In genomic region chrX:38237731-38238130, GRCm38 (mm10) we compare ENCODE assay signal across 9 mouse cellular contexts. TPM values are rescaled to one million over a fixed set of nuclear protein-coding genes. Genes with fewer than 3 reads are reported as not detected.
DNase-seq lines count a peak whose midpoint lies in the region; ATAC-seq and TF ChIP-seq lines count a peak whose summit lies in the region.
"Had no signal": no experiment of that assay in that cellular context is flagged by ENCODE, and none has a peak within 500 bp of the region (broad histone marks: within the 10 kb centered on the region; RNA-seq: fewer than 3 reads in every experiment).

No protein-coding gene starts in this region.

- H3K4me3 ChIP-seq in forebrain, embryonic 14.5 days (ENCODE audit: low read depth, low read length): no peak overlapping the region
- no peak overlapping the region for H3K4me3 ChIP-seq in forebrain, embryonic 12.5 days (replicated peaks)
- H3K4me3 ChIP-seq in lung, adult 2 months (replicated peaks; ENCODE audit: extremely low read depth, low read depth, low read length): no peak overlapping the region
- H3K4me3 ChIP-seq in layer of hippocampus, adult 2 months: no peak overlapping the region
- H3K4me3 ChIP-seq: midbrain, embryonic 12.5 days had no signal

- H3K4me2 ChIP-seq in forebrain, embryonic 14.5 days (ENCODE audit: low read length): no peak overlapping the region
- H3K4me2 ChIP-seq in forebrain, embryonic 12.5 days: no peak overlapping the region
- H3K4me2 ChIP-seq: midbrain, embryonic 12.5 days had no signal

- no peak for TF ChIP-seq CTCF in lung, adult 2 months (IDR thresholded peaks at IDR 0.05; ENCODE audit: insufficient read depth, low read length)
- TF ChIP-seq CTCF in layer of hippocampus, adult 2 months (conservative IDR thresholded peaks at IDR 0.05): peak; percentile 78

- H3K9ac ChIP-seq in forebrain, embryonic 14.5 days (ENCODE audit: low read length): no peak overlapping the region
- H3K9ac ChIP-seq in forebrain, embryonic 12.5 days: no peak overlapping the region
- H3K9ac ChIP-seq: midbrain, embryonic 12.5 days had no signal

- no peak overlapping the region for H3K27ac ChIP-seq in forebrain, embryonic 14.5 days (ENCODE audit: low read depth, low read length)
- no peak overlapping the region for H3K27ac ChIP-seq in forebrain, embryonic 12.5 days
- no peak overlapping the region for H3K27ac ChIP-seq in layer of hippocampus, adult 2 months
- H3K27ac ChIP-seq: midbrain, embryonic 12.5 days had no signal

- H3K4me1 ChIP-seq in forebrain, embryonic 14.5 days (ENCODE audit: control insufficient read depth, insufficient read depth, low read length): no peaks in the 10 kb centered on the region
- no peaks in the 10 kb centered on the region for H3K4me1 ChIP-seq in forebrain, embryonic 12.5 days
- H3K4me1 ChIP-seq in lung, adult 2 months (ENCODE audit: control insufficient read depth, insufficient read depth, low read length): no peaks in the 10 kb centered on the region
- H3K4me1 ChIP-seq: midbrain, embryonic 12.5 days had no signal

- no peaks in the 10 kb centered on the region for H3K27me3 ChIP-seq in forebrain, embryonic 14.5 days (replicated peaks; ENCODE audit: control insufficient read depth, insufficient read depth, low read length)
- H3K27me3 ChIP-seq in forebrain, embryonic 12.5 days: no peaks in the 10 kb centered on the region
- H3K27me3 ChIP-seq: midbrain, embryonic 12.5 days had no signal

- H3K36me3 ChIP-seq in forebrain, embryonic 14.5 days (ENCODE audit: control insufficient read depth, insufficient read depth, low read length): no peaks in the 10 kb centered on the region
- no peaks in the 10 kb centered on the region for H3K36me3 ChIP-seq in forebrain, embryonic 12.5 days (replicated peaks)
- H3K36me3 ChIP-seq: midbrain, embryonic 12.5 days had no signal

- 41% methylated on average over 2 of the region's 2 CpGs for WGBS in forebrain, embryonic 14.5 days
- 30% methylated on average over 2 of the region's 2 CpGs for WGBS in forebrain, embryonic 12.5 days
- 43% methylated on average over 2 of the region's 2 CpGs for WGBS in lung, adult 2 months

- no peak for ATAC-seq in forebrain, embryonic 14.5 days
- no peak for ATAC-seq in forebrain, embryonic 12.5 days (ENCODE audit: low FRiP score)

- TF ChIP-seq POLR2A in lung, adult 2 months (IDR thresholded peaks at IDR 0.05; ENCODE audit: borderline replicate concordance, extremely low read depth, low read depth, low read length): no peak

- DNase-seq in forebrain, embryonic 14.5 days (ENCODE audit: low spot score): peak; percentile 10
- peak; percentile 6 to 10 for DNase-seq in lung, adult 18-20 months
- no peak for DNase-seq in lung, adult 2 months
- DNase-seq in adipocyte (ENCODE audit: low spot score) (peak; percentile 2), MN1 (ENCODE audit: low spot score) (no peak)
- peak in 1 of 2 experiments; percentile 37 for DNase-seq in layer of hippocampus, adult 2 months (ENCODE audit: low spot score in 2 of 2)
- peak; percentile 40 for DNase-seq in right cerebral cortex, postnatal 4 days

- H3K9me3 ChIP-seq in forebrain, embryonic 14.5 days (replicated peaks; ENCODE audit: control insufficient read depth, low read length): no peaks in the 10 kb centered on the region
- H3K9me3 ChIP-seq in forebrain, embryonic 12.5 days: no peaks in the 10 kb centered on the region
- H3K9me3 ChIP-seq: midbrain, embryonic 12.5 days had no signal

RNA-seq across cellular contexts. Expression of gene Tmem255a, which starts 14.5 kb away (rescaled TPM):
- 13.9 and 15.8 TPM in 2 replicates for polyA plus RNA-seq in forebrain, embryonic 14.5 days (2014; fragmentation: Nextera tagmentation; extraction: Ambion mirVana)
- 15.2 and 18.0 TPM in 2 replicates for polyA plus RNA-seq in forebrain, embryonic 12.5 days (2016; fragmentation: Nextera tagmentation; extraction: Ambion mirVana)
- 0.68 and 1.1 TPM in 2 replicates for polyA plus RNA-seq in lung, adult 2 months (2012; rRNA removed)
- total RNA-seq in layer of hippocampus, adult 2 months (2021): 10 to 100 TPM; 21.1 to 26.9 TPM

RNA-seq across cellular contexts. Expression of gene Zbtb33, which starts 48.1 kb away (rescaled TPM):
- 9.5 and 10.5 TPM in 2 replicates for polyA plus RNA-seq in forebrain, embryonic 14.5 days (2014; fragmentation: Nextera tagmentation; extraction: Ambion mirVana)
- polyA plus RNA-seq in forebrain, embryonic 12.5 days (2016; fragmentation: Nextera tagmentation; extraction: Ambion mirVana): 5.2 and 6.3 TPM in 2 replicates
- polyA plus RNA-seq in lung, adult 2 months (2012; rRNA removed): 2.2 and 3.8 TPM in 2 replicates
- total RNA-seq in layer of hippocampus, adult 2 months (2021): 10 to 100 TPM; 23.0 to 24.7 TPM

Comparison
In these comparisons a context has a peak if more than half of its experiments do, and no peak if none do; other contexts are left out.
1. DNase-seq: peak in forebrain, embryonic 14.5 days (single experiment), lung, adult 18-20 months (2 of 2), adipocyte (single experiment) and right cerebral cortex, postnatal 4 days (single experiment); none in lung, adult 2 months (single experiment) and MN1 (single experiment).